Mouse (Mus musculus) myocyte (in vitro differentiated cells): ENCODE measurements around the gene Loxl4.

ENCODE experiments used
- CEBPB ChIP-seq: IDR thresholded peaks from 2 replicates; pipeline ENCODE4 v1.6.1; 2011; ENCODE audit warnings: mild to moderate bottlenecking, moderate library complexity; ENCODE audit not compliant: poor library complexity, insufficient read depth, severe bottlenecking
- MYOD1 ChIP-seq, 3 experiments: IDR thresholded peaks; one replicate each; pipeline ENCODE4 v1.6.1; 2011; ENCODE audit warnings: control low read depth in 2 of 3, low read depth in 2 of 3, mild to moderate bottlenecking in 2 of 3, moderate library complexity in 1 of 3; ENCODE audit not compliant: insufficient read length in 2 of 3, control insufficient read depth in 1 of 3
- POLR2A ChIP-seq: IDR thresholded peaks from one replicate; pipeline ENCODE4 v1.6.1; 2011; ENCODE audit warnings: low read depth, mild to moderate bottlenecking, control low read depth, moderate library complexity; ENCODE audit not compliant: insufficient read length
- POLR2AphosphoS2 ChIP-seq: IDR thresholded peaks from one replicate; pipeline ENCODE4 v1.6.1; 2011; ENCODE audit warnings: low read depth, control low read depth; ENCODE audit not compliant: insufficient read length
- TCF12 ChIP-seq: IDR thresholded peaks from one replicate; pipeline ENCODE4 v1.6.1; 2011; ENCODE audit warnings: mild to moderate bottlenecking, control low read depth; ENCODE audit not compliant: poor library complexity, insufficient read depth, severe bottlenecking
- USF1 ChIP-seq: IDR thresholded peaks from one replicate; pipeline ENCODE4 v1.6.1; 2011; ENCODE audit warnings: low read depth, mild to moderate bottlenecking, control low read depth, moderate library complexity

DNA sequence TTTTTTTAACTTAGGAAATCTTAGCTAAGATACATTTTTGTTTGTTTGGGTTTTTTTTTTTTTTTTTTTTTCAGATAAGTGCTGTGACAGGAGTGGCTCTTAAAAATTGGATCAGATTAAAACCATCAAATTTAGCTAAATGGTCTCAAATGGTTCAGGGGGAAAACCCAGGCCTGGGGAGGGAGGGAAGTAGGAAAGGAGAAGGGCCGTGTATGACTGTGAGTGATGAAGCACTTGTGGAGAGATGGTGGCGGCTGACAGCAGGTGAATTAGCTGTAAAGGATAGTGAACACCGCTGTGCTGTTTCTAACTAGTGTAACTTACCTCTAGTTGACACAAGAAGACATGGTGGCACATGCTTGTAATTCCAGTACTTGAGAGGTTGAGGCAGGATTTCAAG is 53.9 kb downstream of the Loxl4 start:
- TF ChIP-seq POLR2A (no peak), MYOD1 (IDR thresholded peaks at IDR 0.05; ENCODE audit: control insufficient read depth in 1 of 3, insufficient read length in 2 of 3, low read depth in 2 of 3) (no peak), POLR2AphosphoS2 (no peak), TCF12 (no peak), USF1 (no peak), CEBPB (no peak)
